Mouse (Mus musculus): ENCODE results near the gene C9.

C9 gene

DNA sequence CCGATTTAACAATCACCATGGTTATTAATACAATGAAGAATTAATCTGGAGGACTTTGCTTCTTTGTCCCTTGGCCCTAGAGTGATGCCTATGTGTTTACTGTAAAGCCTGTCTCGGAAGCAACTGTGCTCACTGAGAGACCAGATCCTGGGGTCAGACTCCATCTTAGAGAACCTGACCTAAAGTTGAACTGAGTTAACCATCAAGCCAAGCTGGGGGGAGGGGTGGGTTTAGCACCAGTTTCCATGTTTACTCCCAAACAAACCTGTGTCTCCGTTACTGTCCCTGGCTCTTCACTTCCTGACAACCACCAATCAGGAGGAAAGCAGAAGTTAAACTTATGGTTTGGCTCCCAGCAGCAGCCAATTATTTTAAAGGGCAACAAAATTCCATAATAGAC, 38.4 kb downstream of the C9 start:
- no peak for DNase-seq (ENCODE audit: low spot score in 2 of 2)

DNA sequence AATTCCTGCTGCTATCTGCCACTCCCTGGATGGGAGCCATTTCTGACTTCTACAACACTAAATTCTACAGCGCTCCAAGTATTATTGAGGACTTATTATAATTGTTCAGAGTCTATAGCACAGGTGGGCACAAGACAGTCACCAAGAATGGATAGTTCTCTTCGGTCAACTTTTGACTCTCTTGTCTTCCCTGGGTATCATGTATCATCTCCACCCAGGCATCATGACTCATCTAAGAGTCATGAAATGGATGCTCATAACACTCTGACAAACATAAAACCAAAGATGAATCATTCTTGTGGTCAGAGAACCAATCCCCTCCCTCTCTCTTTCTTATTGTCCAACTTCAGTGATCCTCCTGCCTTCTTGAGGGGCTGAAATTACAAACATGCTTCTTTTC, 47.3 kb downstream of the C9 start:
- no peak for DNase-seq (ENCODE audit: low spot score in 2 of 2)

DNA sequence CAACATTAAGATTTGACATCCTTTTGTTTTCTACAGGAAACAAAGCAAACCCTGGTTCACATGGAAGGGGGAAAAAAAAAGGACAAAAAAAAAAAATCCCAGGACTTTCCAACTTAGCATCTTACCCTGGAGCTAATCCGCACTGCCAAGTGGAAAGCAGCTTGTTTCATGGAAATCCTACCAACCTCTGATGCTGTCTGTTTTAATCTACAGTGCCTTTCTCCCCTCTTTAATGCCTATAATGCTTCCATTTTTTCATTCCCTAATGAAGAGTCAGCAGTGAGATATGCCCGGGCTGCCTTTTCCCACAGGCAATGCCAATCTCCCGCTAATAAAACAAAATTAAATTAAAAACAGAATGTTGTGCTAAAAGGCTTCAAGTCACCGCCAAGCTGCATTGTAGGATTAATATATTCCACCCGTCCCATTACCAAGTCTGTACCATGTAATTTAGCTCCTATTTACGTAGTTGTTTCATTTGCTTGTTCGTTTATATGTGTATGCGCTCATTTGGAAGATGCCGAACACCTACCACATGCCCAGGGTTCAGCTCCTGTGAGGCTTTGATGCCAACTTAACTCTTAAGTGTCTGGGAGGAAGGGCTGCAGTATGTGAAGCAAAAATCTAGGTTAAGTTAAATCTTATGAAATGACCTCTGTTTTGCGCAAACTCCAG, 53.4 kb downstream of the C9 start:
- no peak for DNase-seq (ENCODE audit: low spot score in 2 of 2)

DNA sequence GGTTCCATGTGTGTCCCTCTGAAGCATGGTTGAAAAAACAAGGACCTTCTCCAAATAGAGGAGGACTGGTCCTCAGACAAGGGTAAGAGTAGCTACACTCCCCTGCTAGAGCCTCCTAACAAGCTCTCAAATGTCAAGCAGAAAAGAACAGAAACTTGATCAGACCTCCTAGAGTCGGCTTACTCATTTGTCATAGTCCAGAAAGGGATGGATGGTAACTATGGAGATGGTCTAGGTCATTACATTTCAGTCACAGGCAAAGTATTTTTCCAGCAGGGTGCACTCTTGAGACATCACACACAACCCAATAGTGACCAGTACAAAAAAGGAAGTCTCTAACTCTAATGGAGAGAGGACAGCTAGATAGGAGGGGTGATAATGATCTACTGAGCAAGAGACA, 55.7 kb downstream of the C9 start:
- DNase-seq (ENCODE audit: low spot score in 2 of 2): no peak

DNA sequence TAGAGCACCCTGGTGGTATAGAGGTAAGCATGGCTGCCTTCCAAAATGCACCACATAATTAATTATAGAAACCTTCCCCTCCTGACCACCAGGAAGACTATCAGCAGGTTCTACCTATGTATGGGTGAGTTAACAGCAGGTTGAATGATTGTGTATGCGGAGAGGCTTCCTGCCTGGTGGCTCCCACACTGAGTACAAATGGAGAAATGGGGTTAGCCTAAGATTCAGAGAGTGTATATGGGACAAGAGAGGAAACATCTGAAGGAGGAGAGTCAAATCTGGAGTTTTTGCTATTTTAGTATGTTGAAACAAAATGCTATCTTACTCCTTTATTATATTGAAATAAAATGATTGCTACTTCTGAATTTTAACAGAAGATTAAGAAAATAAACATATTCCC, 72.4 kb downstream of the C9 start:
- DNase-seq (ENCODE audit: low spot score in 2 of 2): no peak

DNA sequence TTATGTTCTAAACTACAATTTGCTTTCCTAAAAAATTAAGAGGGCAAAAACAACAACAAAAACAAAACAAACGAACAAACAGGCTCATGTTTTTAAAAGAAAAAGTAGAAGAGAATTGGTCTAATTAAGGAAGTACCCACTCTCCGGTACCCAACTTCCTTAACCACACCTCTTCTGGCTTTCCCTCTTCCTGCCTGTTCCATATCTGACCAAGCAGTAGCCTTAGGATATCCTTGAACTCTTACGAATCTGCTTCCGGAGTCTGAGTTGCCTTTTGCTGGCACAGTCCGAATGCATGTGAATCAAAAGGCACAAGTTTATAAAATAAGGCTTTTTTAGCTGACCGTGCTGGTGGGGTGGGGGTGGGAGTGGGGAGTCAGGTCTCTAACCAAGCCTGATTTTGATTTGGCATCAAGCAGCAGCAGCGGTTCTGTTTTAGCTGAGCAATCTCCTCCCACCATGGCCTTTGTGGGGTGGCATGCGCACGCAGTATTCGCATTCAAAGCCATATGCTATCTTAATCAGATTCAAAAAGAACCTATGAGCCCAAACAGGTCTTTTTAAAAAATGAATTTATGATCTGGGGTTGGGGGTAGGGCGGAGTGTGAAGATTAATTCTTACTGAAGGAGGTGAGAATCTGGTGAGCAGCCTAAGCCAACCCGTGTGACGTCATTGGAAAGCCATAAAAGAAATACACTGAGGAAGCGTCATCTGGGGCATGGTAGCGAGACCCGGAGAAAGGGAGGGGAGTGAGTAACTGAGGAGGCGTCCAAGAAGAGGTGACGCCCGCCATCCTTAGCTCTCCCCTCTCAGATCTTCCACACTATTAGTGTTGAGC, 74.5 kb downstream of the C9 start:
- no peak for DNase-seq (ENCODE audit: low spot score in 2 of 2)

DNA sequence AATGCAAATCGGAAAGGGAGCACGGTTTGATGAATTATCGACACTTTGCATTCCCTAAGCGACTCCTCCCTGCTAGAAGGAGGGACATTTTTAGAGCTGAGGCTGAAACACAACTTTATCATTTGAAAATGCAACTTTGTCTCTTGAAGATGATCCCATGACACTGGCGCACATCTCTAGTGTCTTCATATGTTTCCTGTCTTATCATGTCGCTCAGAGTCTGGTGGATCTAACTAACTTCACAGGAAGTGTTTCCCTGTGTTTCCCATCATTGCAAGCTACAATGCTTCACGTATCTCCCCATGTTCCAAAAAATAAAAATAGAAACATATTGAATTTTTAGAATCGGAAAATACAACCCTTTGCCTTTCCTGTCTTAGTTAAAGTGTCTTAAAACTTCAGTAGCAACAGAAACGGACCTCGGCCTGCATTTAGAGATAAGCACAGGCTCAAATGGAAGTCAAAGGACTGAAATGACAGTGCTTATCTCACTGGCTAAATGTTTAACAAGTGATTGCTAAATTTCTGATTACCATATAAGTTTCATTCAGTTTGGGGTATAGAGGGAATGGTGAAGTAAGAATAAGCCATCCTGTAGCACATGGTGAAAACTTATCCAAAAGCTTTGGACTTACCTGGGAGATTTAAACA, 75.5 kb downstream of the C9 start:
- DNase-seq (ENCODE audit: low spot score in 2 of 2): no peak

DNA sequence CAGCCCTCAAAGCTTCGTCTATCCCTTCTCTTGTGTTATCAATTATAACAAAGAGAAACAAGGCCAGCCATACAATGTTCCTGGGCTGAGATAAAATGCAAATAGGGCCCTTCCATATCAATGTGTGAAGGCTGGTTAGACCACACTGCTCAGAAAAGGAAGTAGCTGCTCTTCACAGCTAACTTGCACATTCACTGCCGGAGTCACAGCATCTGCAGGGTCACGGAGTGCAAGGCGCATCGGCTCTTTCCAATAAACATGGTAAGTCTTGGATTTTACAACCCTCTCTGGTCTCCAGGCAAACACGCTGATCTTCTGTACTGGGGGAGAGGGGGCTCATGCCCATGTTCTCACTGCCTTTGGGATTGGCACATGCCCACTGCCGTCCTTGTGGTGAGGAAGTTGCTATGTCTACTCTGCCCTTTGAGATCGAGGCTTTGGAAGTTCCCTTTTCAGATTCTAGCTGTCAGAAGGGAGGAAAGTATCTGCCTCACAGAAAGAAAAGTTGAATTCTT, 77.6 kb downstream of the C9 start, which contains the start of gene Fyb:
Gene Fyb, plus strand, starts transcription at position 201 of the 515 bp plus-strand sequence.
- no peak for DNase-seq (ENCODE audit: low spot score in 2 of 2)

DNA sequence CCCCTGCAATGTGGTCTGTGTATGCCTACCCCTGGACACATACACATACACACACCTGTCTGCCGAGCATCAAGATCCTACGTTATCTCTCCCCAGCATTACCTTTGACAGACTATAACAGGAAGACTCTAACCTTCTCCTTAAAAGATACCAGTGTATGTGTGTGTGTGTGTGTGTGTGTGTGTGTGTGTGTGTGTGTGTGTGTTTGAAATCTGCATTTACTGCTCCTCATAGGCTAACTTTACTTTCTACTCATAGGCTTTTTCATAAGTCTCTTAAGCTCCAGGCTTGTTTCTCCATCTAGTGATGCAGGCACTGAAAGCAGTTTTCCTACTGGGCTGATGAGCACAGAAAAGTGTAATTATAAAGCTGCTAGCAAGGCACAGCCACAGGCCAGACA, 79.7 kb downstream of the C9 start:
- no peak for DNase-seq (ENCODE audit: low spot score in 2 of 2)

DNA sequence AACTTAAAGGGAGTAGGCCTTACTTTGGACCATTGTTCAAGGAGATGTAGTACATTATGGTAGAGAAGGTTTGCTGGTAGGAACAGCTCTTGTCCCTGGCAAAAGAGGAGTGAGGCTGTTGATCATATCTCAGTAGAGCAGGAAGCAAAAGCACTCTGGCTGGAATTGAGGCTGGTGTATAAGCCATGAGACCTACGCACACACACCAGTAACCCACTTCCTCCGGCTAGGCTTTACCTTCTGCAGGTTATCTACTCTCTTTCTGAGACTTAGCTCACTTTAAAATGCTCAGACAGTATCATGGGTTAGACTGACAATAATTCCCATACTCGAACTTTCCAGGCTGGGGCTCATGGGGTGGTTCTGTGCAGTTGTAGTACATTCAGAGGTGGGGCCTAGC, 80.3 kb downstream of the C9 start:
- DNase-seq (ENCODE audit: low spot score in 2 of 2): no peak

DNA sequence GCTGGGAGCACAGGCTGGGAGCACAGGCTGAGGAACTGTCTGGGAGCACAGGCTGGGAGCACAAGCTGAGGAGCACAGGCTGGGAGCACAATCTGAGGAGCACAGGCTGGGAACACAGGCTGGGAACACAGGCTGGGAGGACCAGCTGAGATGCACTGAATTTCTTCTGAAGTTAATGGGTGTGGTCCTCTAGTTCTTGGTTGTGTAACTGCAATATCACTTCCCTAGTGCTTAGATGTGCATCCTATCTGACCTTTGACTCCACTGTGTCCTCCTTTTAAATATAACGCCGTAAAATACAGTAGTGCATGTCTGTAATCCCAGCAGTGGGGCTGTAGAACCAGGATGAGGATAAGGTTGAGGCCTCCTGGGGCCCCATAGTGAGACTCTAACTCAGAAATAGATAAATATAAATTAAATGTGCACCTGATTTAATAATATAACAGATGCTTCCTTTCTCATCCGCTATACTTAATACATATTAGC, 88.8 kb downstream of the C9 start:
- no peak for DNase-seq (ENCODE audit: low spot score in 2 of 2)

DNA sequence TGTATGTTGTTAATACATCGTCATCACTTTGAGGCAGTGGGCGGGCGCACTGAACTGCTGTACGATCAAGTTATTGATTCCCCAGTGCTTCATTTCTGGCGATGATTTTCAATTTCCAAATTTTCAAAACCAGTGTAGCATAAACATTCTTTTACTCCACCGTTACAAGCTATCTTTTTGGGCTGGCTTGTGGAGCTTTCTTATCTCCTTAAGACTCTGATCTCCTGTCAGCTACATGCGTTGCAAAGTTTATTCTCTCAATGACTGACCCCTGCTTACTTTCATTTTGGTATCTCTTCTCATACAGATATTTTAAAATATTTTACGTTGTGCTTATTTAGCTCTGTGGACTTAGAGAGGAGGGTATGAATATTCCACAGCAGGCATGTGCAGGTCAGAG, 89.5 kb downstream of the C9 start:
- no peak for DNase-seq (ENCODE audit: low spot score in 2 of 2)

DNA sequence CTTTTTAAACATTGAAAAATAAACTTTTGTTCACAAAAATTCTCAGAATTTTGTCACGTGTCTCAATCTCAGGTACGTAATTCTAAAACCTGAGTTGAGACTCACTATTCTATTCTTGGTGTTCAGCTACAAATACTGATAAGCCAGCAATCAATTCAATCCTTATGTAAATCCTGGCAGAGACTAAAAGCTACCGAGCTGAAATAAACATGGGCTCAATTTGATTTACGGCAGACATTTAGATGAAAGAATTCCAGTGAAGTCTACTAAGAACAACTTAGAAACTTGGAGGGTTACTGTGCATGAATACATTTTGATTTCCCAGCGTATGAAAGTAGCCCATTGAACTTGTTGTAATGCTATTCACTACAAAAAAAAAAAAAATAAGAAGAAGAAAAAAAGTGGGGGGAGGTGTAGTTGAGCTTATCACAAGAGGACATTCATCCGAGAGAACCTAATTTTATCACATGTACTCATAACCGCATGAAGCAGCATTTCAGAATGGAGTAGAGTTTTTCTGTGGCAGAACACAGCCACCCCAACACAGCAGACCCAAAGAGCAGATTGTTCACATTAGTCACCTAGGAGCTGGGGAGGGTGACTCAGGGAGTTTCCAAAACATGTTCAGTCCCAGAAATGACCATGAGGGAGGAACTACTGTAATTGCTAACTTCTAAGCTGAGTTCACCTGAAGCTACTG, 94.7 kb downstream of the C9 start:
- DNase-seq (ENCODE audit: low spot score in 2 of 2): no peak
